Mouse (Mus musculus) CH12.LX (cell line): Measurements from ENCODE around the gene Hecw2.

Source experiments
- BHLHE40 ChIP-seq: IDR thresholded peaks from 2 replicates; pipeline ENCODE4 v1.6.1; 2011; ENCODE audit warnings: mild to moderate bottlenecking, low read depth, low read length, improper control_type of control experiment
- CTCF ChIP-seq, 2 experiments: IDR thresholded peaks in 1 of 2; conservative IDR thresholded peaks in 1 of 2; 2 replicates each; pipeline ENCODE4 v1.5.1; 2011 to 2012; ENCODE audit warnings: low read depth in 2 of 2, low read length in 2 of 2, improper control_type of control experiment in 1 of 2, inconsistent platforms in 1 of 2, mild to moderate bottlenecking in 1 of 2, moderate library complexity in 1 of 2
- E2F4 ChIP-seq: IDR thresholded peaks from 2 replicates; pipeline ENCODE4 v1.6.1; 2011; ENCODE audit warnings: low read depth, low read length, improper control_type of control experiment; ENCODE audit not compliant: insufficient replicate concordance
- GABPA ChIP-seq: IDR thresholded peaks from 2 replicates; pipeline ENCODE4 v1.6.1; 2012; ENCODE audit warnings: low read depth, low read length, improper control_type of control experiment, inconsistent platforms; ENCODE audit not compliant: insufficient replicate concordance
- HCFC1 ChIP-seq: IDR thresholded peaks from 2 replicates; pipeline ENCODE4 v1.6.1; 2012; ENCODE audit warnings: low read depth, mild to moderate bottlenecking, inconsistent platforms, low read length, improper control_type of control experiment
- MEF2A ChIP-seq: IDR thresholded peaks from 2 replicates; pipeline ENCODE4 v1.6.1; 2014; ENCODE audit warnings: low read depth, mild to moderate bottlenecking, inconsistent platforms, low read length, improper control_type of control experiment, borderline replicate concordance

DNA sequence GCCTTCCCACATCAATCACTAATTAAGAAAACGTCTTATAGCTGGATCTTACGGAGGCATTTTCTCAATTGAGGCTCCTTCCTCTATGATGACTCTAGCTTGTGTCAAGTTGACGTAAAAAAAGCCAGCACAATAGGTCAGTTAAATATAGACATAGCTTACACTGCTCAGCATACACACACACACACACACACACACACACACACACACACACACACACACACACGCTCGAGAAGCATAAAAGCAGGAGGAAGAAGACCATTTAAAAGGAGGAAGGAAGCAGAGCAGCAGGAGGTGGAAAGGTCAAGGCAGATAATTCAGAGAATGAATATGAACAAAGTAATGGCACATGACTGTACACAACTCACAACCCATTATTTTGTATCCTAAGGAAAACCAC is 220.0 kb downstream of the Hecw2 start:
- no peak for TF ChIP-seq CTCF (conservative IDR thresholded peaks at IDR 0.05 in 1 of 2, IDR thresholded peaks at IDR 0.05 in 1 of 2; ENCODE audit: low read depth in 2 of 2, low read length in 2 of 2)
- no peak for TF ChIP-seq GABPA
- TF ChIP-seq HCFC1: no peak
- TF ChIP-seq E2F4: no peak
- no peak for TF ChIP-seq BHLHE40
- TF ChIP-seq MEF2A: no peak
